Mouse (Mus musculus) heart, embryonic 12.5 days (tissue): Measurements from ENCODE around the gene Hspd1. TPM values are rescaled to one million over a fixed set of nuclear protein-coding genes. Genes with fewer than 3 reads are reported as not detected.

Experiments
- ATAC-seq: fragments of 200-750 bp; cut with Nextera tagmentation; 2 replicates; pipeline ENCODE4 v1.8.0; 2017; ENCODE audit warnings: moderate TSS enrichment, moderate library complexity; ENCODE audit not compliant: insufficient number of reproducible peaks, low FRiP score
- H3K27ac ChIP-seq: fragments of 300-500 bp; sonication (generic); 2 replicates; pipeline ENCODE4 v1.5.1; 2016; ENCODE audit warnings: mild to moderate bottlenecking, moderate library complexity; ENCODE audit not compliant: poor library complexity, severe bottlenecking
- H3K27me3 ChIP-seq: fragments of 300-500 bp; sonication (generic); replicated peaks from 2 replicates; pipeline ENCODE4 v1.6.1; 2016; ENCODE audit warnings: mild to moderate bottlenecking, moderate library complexity
- H3K36me3 ChIP-seq: fragments of 300-500 bp; sonication (generic); 2 replicates; pipeline ENCODE4 v1.6.1; 2016; ENCODE audit warnings: mild to moderate bottlenecking, moderate library complexity
- H3K4me1 ChIP-seq: fragments of 300-500 bp; sonication (generic); replicated peaks from 2 replicates; pipeline ENCODE4 v1.6.1; 2016; ENCODE audit warnings: mild to moderate bottlenecking
- H3K4me2 ChIP-seq: fragments of 300-500 bp; sonication (generic); 2 replicates; pipeline ENCODE4 v1.6.1; 2016; ENCODE audit warnings: mild to moderate bottlenecking, moderate library complexity
- H3K4me3 ChIP-seq: fragments of 300-500 bp; sonication (generic); 2 replicates; pipeline ENCODE4 v1.5.1; 2016; ENCODE audit warnings: mild to moderate bottlenecking
- H3K9ac ChIP-seq: fragments of 300-500 bp; sonication (generic); 2 replicates; pipeline ENCODE4 v1.6.1; 2016; ENCODE audit warnings: mild to moderate bottlenecking, moderate library complexity
- H3K9me3 ChIP-seq: fragments of 300-500 bp; sonication (generic); replicated peaks from 2 replicates; pipeline ENCODE4 v1.6.1; 2016; ENCODE audit warnings: mild to moderate bottlenecking, moderate library complexity
- WGBS: fragments of 180-500 bp; shearing (Covaris S2); methylation state at CpG from one replicate; pipeline ENCODE4 v1.1.7; 2016; 5-methylcytosine and 5-hydroxymethylcytosine counted together
- polyA plus RNA-seq: library from polyadenylated mRNA; unstranded; fragments of >200 nt; fragmentation: Nextera tagmentation; extraction: Ambion mirVana; gene quantifications from 2 replicates; pipeline ENCODE4 v1.2.1, GENCODE M21; 2016

The Hspd1 gene
- polyA plus RNA-seq, 1 experiment from 2014 or later, result 562 TPM

DNA sequence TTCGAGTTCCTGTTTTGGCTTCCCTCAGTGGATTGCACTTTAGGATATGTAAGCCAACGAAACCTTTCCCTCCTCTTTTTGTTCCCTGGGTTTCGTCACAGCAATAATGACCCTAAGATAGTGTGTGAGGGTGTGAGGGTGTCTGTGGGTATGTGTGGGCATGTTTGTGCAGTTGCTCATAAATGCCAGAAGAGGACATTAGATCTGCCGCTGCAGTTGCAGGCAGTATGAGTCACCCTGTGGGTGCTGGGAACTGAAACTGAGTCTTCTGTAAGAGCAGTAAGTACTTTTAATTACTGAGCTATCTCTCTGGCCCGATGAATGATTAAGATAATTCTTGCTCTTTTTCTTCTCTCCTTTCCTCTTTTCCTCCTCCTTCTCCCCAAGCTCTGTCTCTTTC, 35.0 kb upstream of the Hspd1 start:
- Histone ChIP-seq H3K4me3 (no peak overlapping the region), H3K9me3 (no peaks in the 10 kb centered on the region), H3K27me3 (no peaks in the 10 kb centered on the region), H3K27ac (no peak overlapping the region), H3K9ac (no peak overlapping the region), H3K36me3 (no peaks in the 10 kb centered on the region), H3K4me2 (no peak overlapping the region), H3K4me1 (no peaks in the 10 kb centered on the region)
- ATAC-seq, result no peak
- 75% methylated on average over 5 of the region's 5 CpGs for WGBS

DNA sequence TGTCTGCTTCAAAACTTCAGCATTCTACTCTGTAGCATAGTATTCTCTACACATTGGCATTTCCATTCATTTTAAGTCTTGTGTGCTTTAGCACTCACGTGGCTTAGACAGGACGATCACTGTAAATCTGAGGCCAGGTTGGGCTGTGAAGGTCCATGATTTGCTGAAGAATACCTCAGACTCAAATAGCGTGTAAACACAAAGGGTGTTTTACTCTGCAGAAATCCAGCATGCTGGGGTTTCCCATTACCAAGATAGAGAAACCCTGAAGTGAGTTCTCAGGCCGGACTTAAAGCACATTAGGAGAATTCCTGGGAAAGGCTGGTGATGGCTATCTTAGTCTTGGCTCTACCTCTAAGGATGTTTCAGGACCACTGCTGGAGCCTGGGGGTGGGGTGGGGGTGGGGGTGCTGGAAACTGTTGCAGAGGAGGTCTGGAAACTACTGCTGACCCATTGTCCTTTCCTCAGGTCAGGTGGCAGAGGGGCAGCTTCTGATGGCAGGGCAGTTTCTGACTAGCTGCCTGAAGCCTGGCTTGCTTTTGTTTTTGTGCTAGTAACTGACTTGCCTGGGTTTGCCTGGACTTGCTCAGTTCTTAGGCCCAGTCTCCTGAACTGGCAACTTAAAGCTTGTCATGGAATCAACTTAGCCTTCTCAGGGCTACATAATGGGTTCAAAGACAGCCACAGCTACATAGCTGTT, 21.2 kb upstream of the Hspd1 start:
- ATAC-seq, result no peak
- no peak overlapping the region for H3K4me3 ChIP-seq
- H3K4me1 ChIP-seq, result no peaks in the 10 kb centered on the region
- 81% methylated on average over 4 of the region's 4 CpGs for WGBS
- no peak overlapping the region for H3K27ac ChIP-seq
- H3K4me2 ChIP-seq, result no peak overlapping the region
- H3K9me3 ChIP-seq, result no peaks in the 10 kb centered on the region
- H3K27me3 ChIP-seq, result no peaks in the 10 kb centered on the region
- H3K9ac ChIP-seq, result no peak overlapping the region
- H3K36me3 ChIP-seq, result no peaks in the 10 kb centered on the region

- Histone ChIP-seq H3K9me3 (no peaks in the 10 kb centered on the region), H3K9ac (no peak overlapping the region), H3K27me3 (no peaks in the 10 kb centered on the region), H3K4me1 (no peaks in the 10 kb centered on the region), H3K4me3 (no peak overlapping the region), H3K4me2 (no peak overlapping the region), H3K27ac (no peak overlapping the region), H3K36me3 (no peaks in the 10 kb centered on the region)
- WGBS, result 58% methylated on average over 2 of the region's 2 CpGs
- no peak for ATAC-seq
These were observed 20.4 kb upstream of the Hspd1 start for GRCm38 (mm10) chr1:55108473-55108872.

GRCm38 (mm10) chr1:55107644-55108043, 19.6 kb upstream of the Hspd1 start:
- H3K36me3 ChIP-seq, result no peaks in the 10 kb centered on the region
- no peak overlapping the region for H3K4me3 ChIP-seq
- H3K4me1 ChIP-seq, result no peaks in the 10 kb centered on the region
- H3K9me3 ChIP-seq, result no peaks in the 10 kb centered on the region
- H3K27ac ChIP-seq, result no peak overlapping the region
- no peak overlapping the region for H3K9ac ChIP-seq
- 87% methylated on average over 1 of the region's 1 CpGs for WGBS
- H3K4me2 ChIP-seq, result no peak overlapping the region
- no peaks in the 10 kb centered on the region for H3K27me3 ChIP-seq
- no peak for ATAC-seq

DNA sequence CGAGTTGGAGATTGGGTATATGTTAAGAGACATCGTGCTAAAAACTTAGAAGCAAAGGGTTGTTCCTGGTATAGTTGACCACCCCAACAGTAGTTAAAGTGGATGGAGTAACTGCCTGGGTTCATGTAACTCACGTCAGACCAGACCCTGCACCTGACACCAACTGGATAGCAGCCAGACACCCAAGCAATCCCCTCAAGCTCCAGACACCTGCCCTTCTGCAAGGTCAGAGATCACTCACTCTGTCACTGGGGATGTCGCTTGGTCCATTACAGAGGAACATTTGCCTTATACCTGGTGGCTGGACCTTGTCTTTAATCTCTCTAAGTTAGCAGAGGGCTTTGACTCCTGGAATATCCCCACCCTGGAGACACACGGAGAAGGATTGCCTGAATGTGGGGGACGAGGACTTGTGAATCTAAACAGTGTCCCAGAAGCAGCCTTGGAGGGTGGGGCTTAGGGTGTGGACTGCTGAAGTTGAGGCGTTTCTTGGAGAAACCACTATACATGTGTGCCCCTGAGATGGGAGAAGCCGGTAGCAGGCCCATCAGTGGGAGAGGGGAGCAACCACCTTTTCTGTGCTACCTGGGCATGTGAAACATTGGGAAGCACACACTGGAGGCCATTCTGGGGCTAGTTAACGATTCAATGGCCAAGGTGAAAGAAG, 19.0 kb upstream of the Hspd1 start:
- Histone ChIP-seq H3K27me3 (no peaks in the 10 kb centered on the region), H3K9me3 (no peaks in the 10 kb centered on the region), H3K4me1 (no peaks in the 10 kb centered on the region), H3K36me3 (no peaks in the 10 kb centered on the region), H3K27ac (no peak overlapping the region), H3K4me2 (no peak overlapping the region), H3K4me3 (no peak overlapping the region), H3K9ac (no peak overlapping the region)
- WGBS, result 78% methylated on average over 9 of the region's 9 CpGs
- ATAC-seq, result no peak

GRCm38 (mm10) chr1:55092469-55092868, 4.4 kb upstream of the Hspd1 start:
- Histone ChIP-seq H3K9ac (no peak overlapping the region), H3K4me3 (no peak overlapping the region), H3K9me3 (no peaks in the 10 kb centered on the region), H3K4me2 (no peak overlapping the region), H3K27ac (no peak overlapping the region), H3K36me3 (peaks cover 17% of the 10 kb centered on the region), H3K4me1 (peaks cover 10% of the 10 kb centered on the region), H3K27me3 (no peaks in the 10 kb centered on the region)
- 70% methylated on average over 1 of the region's 1 CpGs for WGBS
- ATAC-seq, result no peak

DNA sequence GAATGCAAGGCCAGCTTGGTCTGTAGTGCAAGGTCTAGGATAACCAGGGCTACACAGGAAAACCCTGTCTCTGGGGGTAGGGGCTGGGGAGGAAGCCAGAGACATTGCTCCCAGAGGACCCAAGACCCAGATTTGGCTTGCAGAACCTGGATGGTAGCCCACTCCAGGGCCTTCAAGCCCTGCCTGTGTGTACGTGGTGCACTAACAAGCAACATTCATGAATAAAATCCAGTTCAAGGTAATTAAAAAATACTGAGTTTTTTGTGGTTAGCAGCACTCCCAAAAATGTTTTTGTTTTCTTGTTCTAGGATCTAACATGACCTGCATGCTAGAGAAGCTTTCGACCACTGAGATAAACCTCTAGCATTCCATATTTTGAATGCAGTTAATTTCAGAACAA, 4.0 kb upstream of the Hspd1 start:
- Histone ChIP-seq H3K27me3 (no peaks in the 10 kb centered on the region), H3K4me3 (no peak overlapping the region), H3K9me3 (no peaks in the 10 kb centered on the region), H3K36me3 (peaks cover 17% of the 10 kb centered on the region), H3K27ac (no peak overlapping the region), H3K4me2 (no peak overlapping the region), H3K4me1 (peaks cover 10% of the 10 kb centered on the region), H3K9ac (no peak overlapping the region)
- ATAC-seq, result no peak
- 88% methylated on average over 2 of the region's 2 CpGs for WGBS

DNA sequence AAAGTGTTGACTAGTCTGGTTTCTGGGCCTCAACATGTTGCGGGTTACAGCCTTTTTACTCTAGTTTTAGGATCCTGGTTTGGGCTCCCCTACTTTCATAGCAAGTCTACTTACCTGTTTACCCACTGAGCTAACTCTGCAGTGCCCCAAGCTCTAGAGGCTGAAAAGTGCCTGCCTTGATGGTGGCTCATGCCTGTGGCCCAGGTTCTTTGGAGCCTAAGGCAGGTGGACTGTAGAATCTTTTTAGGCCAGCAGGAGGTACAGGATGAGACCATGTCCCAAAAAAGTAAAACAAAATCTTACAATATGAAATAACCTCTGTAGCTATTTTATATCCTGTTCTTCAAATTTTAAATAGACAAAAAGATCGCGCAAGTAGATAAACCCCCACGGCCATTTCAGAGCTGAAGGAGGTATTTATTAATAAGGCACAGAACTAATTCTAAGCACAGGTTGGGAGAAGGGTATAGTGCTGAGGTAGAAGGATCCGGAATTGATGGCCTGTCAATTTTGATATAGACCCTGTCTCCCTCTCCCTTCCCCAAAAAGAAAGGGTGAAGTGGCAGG, 1.5 kb upstream of the Hspd1 start:
- WGBS, result 85% methylated on average over 5 of the region's 5 CpGs
- peaks cover 29% of the 10 kb centered on the region for H3K36me3 ChIP-seq
- peak overlapping the region; percentile 63 for H3K9ac ChIP-seq
- peak overlapping the region; percentile 64 for H3K4me3 ChIP-seq
- H3K4me2 ChIP-seq, result peak overlapping the region; percentile 84
- no peak overlapping the region for H3K27ac ChIP-seq
- H3K27me3 ChIP-seq, result no peaks in the 10 kb centered on the region
- H3K9me3 ChIP-seq, result no peaks in the 10 kb centered on the region
- ATAC-seq, result no peak
- H3K4me1 ChIP-seq, result peaks cover 23% of the 10 kb centered on the region

- H3K9ac ChIP-seq, result peak overlapping the region; percentile 83
- H3K4me1 ChIP-seq, result peaks cover 26% of the 10 kb centered on the region
- H3K4me3 ChIP-seq, result peak overlapping the region; percentile 64
- H3K27me3 ChIP-seq, result no peaks in the 10 kb centered on the region
- peaks cover 36% of the 10 kb centered on the region for H3K36me3 ChIP-seq
- H3K9me3 ChIP-seq, result no peaks in the 10 kb centered on the region
- peak overlapping the region; percentile 84 for H3K4me2 ChIP-seq
- H3K27ac ChIP-seq, result peak overlapping the region; percentile 93
- ATAC-seq, result no peak
- WGBS, result 5% methylated on average over 16 of the region's 16 CpGs
These were observed 811 bp upstream of the Hspd1 start for GRCm38 (mm10) chr1:55088611-55089497.

GRCm38 (mm10) chr1:55087401-55087904, 590 bp downstream of the Hspd1 start:
- Histone ChIP-seq H3K4me1 (peaks cover 26% of the 10 kb centered on the region), H3K9ac (peak overlapping the region; percentile 83), H3K27me3 (no peaks in the 10 kb centered on the region), H3K4me3 (peak overlapping the region; percentile 64), H3K4me2 (peak overlapping the region; percentile 84), H3K27ac (peak overlapping the region; percentile 93), H3K9me3 (peaks cover 5% of the 10 kb centered on the region), H3K36me3 (peaks cover 49% of the 10 kb centered on the region)
- under 1% methylated on average over 51 of the region's 57 CpGs for WGBS
- ATAC-seq, result peak; percentile 60; the same call in 1 of the 2 replicates
